Mouse (Mus musculus) liver, embryonic 13.5 days (tissue): Measurements from ENCODE around the gene Zfp462. TPM values are rescaled to one million over a fixed set of nuclear protein-coding genes. Genes with fewer than 3 reads are reported as not detected.

ENCODE experiments used
- ATAC-seq: fragments of 200-750 bp; cut with Nextera tagmentation; 2 replicates; pipeline ENCODE4 v1.8.0; 2017; ENCODE audit warnings: low read depth, mild to moderate bottlenecking, moderate number of reproducible peaks, moderate library complexity
- DNase-seq: peaks from one replicate; pipeline ENCODE4 v3.0.0; 2022
- H3K27ac ChIP-seq: fragments of 300-500 bp; sonication (generic); 2 replicates; pipeline ENCODE4 v1.5.1; 2015; ENCODE audit warnings: moderate library complexity, mild to moderate bottlenecking, inconsistent platforms
- H3K27me3 ChIP-seq: fragments of 300-500 bp; sonication (generic); 2 replicates; pipeline ENCODE4 v1.6.1; 2015; ENCODE audit warnings: mild to moderate bottlenecking, inconsistent platforms
- H3K36me3 ChIP-seq: fragments of 300-500 bp; sonication (generic); 2 replicates; pipeline ENCODE4 v1.6.1; 2015; ENCODE audit warnings: mild to moderate bottlenecking, inconsistent platforms
- H3K4me1 ChIP-seq: fragments of 300-500 bp; sonication (generic); replicated peaks from 2 replicates; pipeline ENCODE4 v1.6.1; 2015; ENCODE audit warnings: inconsistent platforms
- H3K4me2 ChIP-seq: fragments of 300-500 bp; sonication (generic); 2 replicates; pipeline ENCODE4 v1.6.1; 2015; ENCODE audit warnings: inconsistent platforms, mild to moderate bottlenecking, moderate library complexity
- H3K4me3 ChIP-seq: fragments of 300-500 bp; sonication (generic); replicated peaks from 2 replicates; pipeline ENCODE4 v1.5.1; 2015; ENCODE audit warnings: mild to moderate bottlenecking, inconsistent platforms
- H3K9ac ChIP-seq: fragments of 300-500 bp; sonication (generic); 2 replicates; pipeline ENCODE4 v1.6.1; 2015; ENCODE audit warnings: mild to moderate bottlenecking, inconsistent platforms
- H3K9me3 ChIP-seq: fragments of 300-500 bp; sonication (generic); replicated peaks from 2 replicates; pipeline ENCODE4 v1.6.1; 2016; ENCODE audit warnings: inconsistent platforms
- WGBS: fragments of 180-500 bp; shearing (Covaris S2); methylation state at CpG from one replicate; pipeline ENCODE4 v1.1.7; 2015; ENCODE audit not compliant: insufficient replicate concordance; 5-methylcytosine and 5-hydroxymethylcytosine counted together
- polyA plus RNA-seq: library from polyadenylated mRNA; unstranded; fragments of >200 nt; fragmentation: Nextera tagmentation; extraction: Ambion mirVana; gene quantifications from 2 replicates; pipeline ENCODE4 v1.2.1, GENCODE M21; 2015

Zfp462 gene
- polyA plus RNA-seq, 1 experiment from 2014 or later, result 0.14 TPM

DNA sequence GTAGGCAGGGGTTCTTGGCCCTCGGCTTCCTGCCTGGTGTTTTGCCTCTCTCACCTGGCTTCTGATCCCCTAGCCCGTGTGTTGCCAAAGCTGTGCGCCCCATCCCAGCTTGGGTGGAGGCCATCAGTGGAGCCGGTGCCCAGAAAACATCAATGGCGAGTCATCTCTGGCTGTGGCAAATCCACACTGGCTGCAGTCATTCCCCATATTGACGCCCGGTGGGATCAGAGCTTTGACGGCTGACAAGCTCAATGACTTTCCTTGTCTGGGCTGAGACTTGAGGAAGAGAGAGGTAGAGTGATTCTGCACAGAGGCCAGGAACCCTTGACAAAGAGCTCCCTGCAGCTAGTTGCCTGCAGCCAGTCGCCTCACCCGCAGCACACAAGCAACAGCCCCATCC, 107.8 kb downstream of the Zfp462 start:
- Histone ChIP-seq H3K9me3 (no peaks in the 10 kb centered on the region), H3K27me3 (no peaks in the 10 kb centered on the region), H3K4me3 (no peak overlapping the region), H3K36me3 (no peaks in the 10 kb centered on the region), H3K4me1 (no peaks in the 10 kb centered on the region), H3K4me2 (no peak overlapping the region), H3K27ac (no peak overlapping the region), H3K9ac (no peak overlapping the region)
- ATAC-seq (no peak), DNase-seq (no peak)
- WGBS, result 77% methylated on average over 10 of the region's 10 CpGs

DNA sequence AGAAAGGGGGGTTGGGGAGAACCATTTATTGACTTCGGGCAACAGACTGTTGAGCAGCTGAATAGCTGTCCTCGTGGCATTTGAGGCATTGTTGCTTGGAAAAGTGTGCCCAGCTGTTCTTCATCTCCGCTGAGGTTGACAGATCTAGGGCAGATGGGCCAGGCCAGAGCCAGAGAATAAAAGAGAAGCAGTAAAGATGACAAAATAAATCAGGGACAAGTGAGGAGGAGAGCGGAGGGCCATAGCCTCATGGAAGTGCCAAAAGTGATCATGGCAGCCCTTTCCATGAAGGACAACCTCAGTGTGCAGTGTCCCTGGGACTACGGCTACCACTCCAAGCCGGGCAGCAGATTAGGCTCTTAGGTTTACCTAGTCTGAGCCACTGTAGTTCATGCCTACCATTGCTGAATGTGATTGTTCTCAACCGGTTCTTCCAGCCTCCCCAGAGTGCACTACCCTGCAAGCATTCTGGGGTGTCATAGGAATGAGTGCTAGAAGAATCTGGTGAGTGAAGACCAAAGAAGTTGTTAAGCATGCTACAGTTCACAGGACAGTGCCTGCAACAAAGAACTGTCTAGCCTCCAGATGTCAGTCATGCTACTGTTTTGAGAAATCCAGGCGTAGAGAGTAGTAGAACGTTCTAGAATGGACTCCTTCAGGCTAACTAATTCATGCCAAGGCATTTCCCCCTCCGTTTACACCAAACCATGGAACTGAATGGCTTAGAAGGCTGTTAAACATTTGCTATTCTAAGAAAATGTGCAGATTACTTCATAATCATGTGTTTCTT, 113.0 kb downstream of the Zfp462 start:
- no peak for ATAC-seq
- Histone ChIP-seq H3K36me3 (no peaks in the 10 kb centered on the region), H3K9ac (no peak overlapping the region), H3K4me3 (no peak overlapping the region), H3K4me1 (no peaks in the 10 kb centered on the region), H3K9me3 (no peaks in the 10 kb centered on the region), H3K27ac (no peak overlapping the region), H3K4me2 (no peak overlapping the region), H3K27me3 (no peaks in the 10 kb centered on the region)
- 64% methylated on average over 10 of the region's 10 CpGs for WGBS
- no peak for DNase-seq

DNA sequence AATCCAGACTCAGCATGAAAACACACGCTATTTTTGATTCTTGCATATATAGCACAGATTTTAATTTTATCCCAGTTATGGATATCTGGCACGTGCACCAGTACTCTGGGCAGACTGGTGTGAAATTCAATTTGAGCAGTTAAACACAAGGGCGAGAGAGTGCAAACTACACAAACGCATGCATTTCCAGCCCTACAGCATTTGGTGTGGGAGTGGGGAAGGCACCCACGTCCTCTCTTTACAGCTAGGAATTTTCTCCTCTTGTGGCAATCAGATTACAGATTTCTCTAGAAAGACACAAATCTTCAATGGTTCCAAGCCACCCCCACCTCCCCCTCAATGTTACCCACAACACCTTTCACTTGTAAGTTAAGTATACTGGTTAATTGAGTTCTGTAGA, 114.1 kb downstream of the Zfp462 start:
- H3K9ac ChIP-seq, result no peak overlapping the region
- H3K27ac ChIP-seq, result no peak overlapping the region

DNA sequence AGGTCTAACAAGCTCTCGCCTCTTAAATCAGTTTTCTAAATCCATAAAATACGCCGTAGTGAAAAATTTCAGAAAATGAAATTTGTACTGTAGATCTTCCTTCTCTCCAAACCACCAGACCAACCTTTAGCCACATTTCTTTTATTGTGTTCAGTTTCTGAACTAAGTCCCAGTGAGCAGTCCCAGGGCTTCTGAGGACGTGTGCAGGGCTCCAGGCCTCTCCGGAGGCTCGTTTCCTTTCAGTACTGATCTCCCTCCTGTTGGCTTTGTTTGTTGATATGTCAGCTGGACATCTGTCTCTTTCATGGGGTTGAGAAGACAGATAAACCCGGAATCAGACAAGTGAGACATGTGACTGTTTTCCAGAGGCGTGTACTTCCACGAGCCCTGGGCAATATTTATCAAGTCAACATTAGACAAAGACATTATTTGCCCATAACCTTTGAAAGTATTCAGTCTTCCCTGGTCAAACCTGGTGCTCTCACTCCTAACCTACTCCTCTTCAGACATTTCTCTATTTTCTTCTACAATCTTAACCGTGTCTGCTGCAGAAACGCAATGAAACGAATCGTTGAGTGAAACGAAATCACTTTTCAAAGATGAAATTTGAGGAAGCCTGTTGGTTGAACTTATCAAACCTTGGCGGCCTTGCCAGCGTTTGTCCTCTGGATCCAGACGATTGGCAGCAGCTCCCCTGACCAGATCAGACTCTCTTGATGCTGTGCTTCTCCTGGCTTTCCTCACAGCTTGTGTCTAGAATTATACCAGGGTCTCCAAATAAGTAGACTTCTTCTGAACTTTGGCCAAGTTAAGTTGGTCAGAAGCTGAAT, 121.7 kb downstream of the Zfp462 start:
- no peaks in the 10 kb centered on the region for H3K27me3 ChIP-seq
- ATAC-seq, result no peak
- H3K9me3 ChIP-seq, result no peaks in the 10 kb centered on the region
- H3K36me3 ChIP-seq, result no peaks in the 10 kb centered on the region
- H3K9ac ChIP-seq, result no peak overlapping the region
- H3K4me1 ChIP-seq, result no peaks in the 10 kb centered on the region
- H3K4me2 ChIP-seq, result no peak overlapping the region
- WGBS, result 63% methylated on average over 17 of the region's 17 CpGs
- H3K27ac ChIP-seq, result no peak overlapping the region
- DNase-seq, result no peak
- H3K4me3 ChIP-seq, result no peak overlapping the region

More for the DNA sequence above, 114.1 kb downstream of the Zfp462 start:
- WGBS, result 74% methylated on average over 5 of the region's 5 CpGs
- H3K4me1 ChIP-seq, result no peaks in the 10 kb centered on the region
- H3K4me3 ChIP-seq, result no peak overlapping the region
- H3K9me3 ChIP-seq, result no peaks in the 10 kb centered on the region
- ATAC-seq (no peak), DNase-seq (no peak)
- no peaks in the 10 kb centered on the region for H3K36me3 ChIP-seq
- H3K27me3 ChIP-seq, result no peaks in the 10 kb centered on the region
- H3K4me2 ChIP-seq, result no peak overlapping the region

DNA sequence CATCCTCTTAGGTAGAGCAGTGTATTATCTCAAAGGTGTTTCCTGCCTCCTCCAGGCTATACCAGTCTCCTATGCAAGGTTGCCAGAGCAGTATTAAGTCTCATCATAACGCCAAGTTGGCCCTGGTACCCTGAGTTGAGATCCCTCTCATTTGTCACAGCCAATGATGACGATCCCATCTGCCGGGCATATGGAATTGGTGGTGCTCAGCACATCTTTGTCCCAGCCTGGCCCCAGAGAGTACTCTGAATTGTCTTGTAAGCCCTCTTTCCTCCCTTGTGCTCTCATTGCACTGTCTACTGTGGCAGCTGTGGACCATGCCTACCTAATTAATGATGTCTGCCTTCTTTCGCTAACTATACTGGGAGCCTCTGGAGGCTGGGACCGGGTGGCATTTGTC, 126.7 kb downstream of the Zfp462 start:
- Histone ChIP-seq H3K4me2 (no peak overlapping the region), H3K27me3 (no peaks in the 10 kb centered on the region), H3K36me3 (no peaks in the 10 kb centered on the region), H3K4me1 (no peaks in the 10 kb centered on the region), H3K27ac (no peak overlapping the region), H3K9ac (no peak overlapping the region), H3K4me3 (no peak overlapping the region), H3K9me3 (no peaks in the 10 kb centered on the region)
- 76% methylated on average over 5 of the region's 5 CpGs for WGBS
- DNase-seq (no peak), ATAC-seq (no peak)

- DNase-seq (no peak), ATAC-seq (no peak)
- no peak overlapping the region for H3K4me3 ChIP-seq
- H3K4me1 ChIP-seq, result no peaks in the 10 kb centered on the region
- no peak overlapping the region for H3K27ac ChIP-seq
- H3K9me3 ChIP-seq, result no peaks in the 10 kb centered on the region
- WGBS, result 60% methylated on average over 11 of the region's 11 CpGs
- H3K9ac ChIP-seq, result no peak overlapping the region
- H3K36me3 ChIP-seq, result no peaks in the 10 kb centered on the region
- H3K27me3 ChIP-seq, result no peaks in the 10 kb centered on the region
- H3K4me2 ChIP-seq, result no peak overlapping the region
These were observed 132.5 kb downstream of the Zfp462 start for GRCm38 (mm10) chr4:55077133-55077889.

DNA sequence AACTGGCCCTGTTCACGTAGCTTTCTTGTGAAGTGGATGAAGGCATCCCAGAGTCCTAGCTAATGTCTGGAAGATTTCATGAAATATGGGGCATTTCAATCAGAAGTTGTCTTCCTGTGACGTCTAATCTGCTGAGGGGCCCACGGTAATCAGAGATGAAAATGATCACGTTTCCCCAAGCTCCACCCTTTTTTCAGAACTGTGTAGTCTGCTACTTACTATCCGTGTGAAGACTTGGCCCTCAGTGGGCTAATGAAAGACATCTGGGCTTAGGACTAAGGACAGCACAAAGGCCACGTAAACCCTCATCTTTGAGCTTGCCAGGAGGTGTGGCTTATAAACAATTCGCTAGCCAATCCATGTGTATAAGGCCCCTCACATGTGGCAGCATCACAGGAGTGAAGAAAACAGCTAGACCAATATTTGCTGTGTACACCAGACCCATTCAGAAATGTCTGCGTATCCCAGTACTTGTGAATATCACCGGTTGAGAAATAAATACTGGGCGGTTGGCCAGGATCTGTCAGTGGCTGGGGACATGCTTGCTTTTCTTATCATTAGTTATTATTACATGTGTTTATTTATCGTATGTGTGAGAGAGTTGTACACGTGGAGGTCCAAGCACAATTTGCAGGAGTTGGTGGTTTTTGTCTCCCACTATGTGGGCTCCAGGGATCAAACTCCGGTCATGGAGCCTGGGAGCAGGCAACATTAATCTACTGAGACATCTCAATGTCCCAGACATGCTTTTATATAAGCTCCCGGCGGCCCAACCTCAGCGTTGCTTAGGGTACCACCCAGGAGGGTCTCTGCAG, 133.3 kb downstream of the Zfp462 start:
- Histone ChIP-seq H3K36me3 (no peaks in the 10 kb centered on the region), H3K27me3 (no peaks in the 10 kb centered on the region), H3K9me3 (no peaks in the 10 kb centered on the region), H3K9ac (no peak overlapping the region), H3K27ac (no peak overlapping the region), H3K4me2 (no peak overlapping the region), H3K4me1 (no peaks in the 10 kb centered on the region), H3K4me3 (no peak overlapping the region)
- DNase-seq, result no peak
- 70% methylated on average over 16 of the region's 16 CpGs for WGBS
- no peak for ATAC-seq

- H3K27me3 ChIP-seq, result no peaks in the 10 kb centered on the region
- H3K36me3 ChIP-seq, result no peaks in the 10 kb centered on the region
- H3K27ac ChIP-seq, result no peak overlapping the region
- no peak overlapping the region for H3K4me2 ChIP-seq
- no peak for ATAC-seq
- DNase-seq, result no peak
- no peak overlapping the region for H3K9ac ChIP-seq
- H3K9me3 ChIP-seq, result no peaks in the 10 kb centered on the region
- 74% methylated on average over 9 of the region's 9 CpGs for WGBS
- H3K4me3 ChIP-seq, result no peak overlapping the region
- no peaks in the 10 kb centered on the region for H3K4me1 ChIP-seq
These were observed 134.2 kb downstream of the Zfp462 start for GRCm38 (mm10) chr4:55079056-55079455.

- DNase-seq (no peak), ATAC-seq (no peak)
- H3K4me3 ChIP-seq, result no peak overlapping the region
- 62% methylated on average over 6 of the region's 6 CpGs for WGBS
- H3K27me3 ChIP-seq, result no peaks in the 10 kb centered on the region
- H3K9ac ChIP-seq, result no peak overlapping the region
- no peaks in the 10 kb centered on the region for H3K36me3 ChIP-seq
- no peak overlapping the region for H3K27ac ChIP-seq
- H3K4me1 ChIP-seq, result no peaks in the 10 kb centered on the region
- H3K4me2 ChIP-seq, result no peak overlapping the region
- H3K9me3 ChIP-seq, result no peaks in the 10 kb centered on the region
These were observed 139.3 kb downstream of the Zfp462 start for GRCm38 (mm10) chr4:55084080-55084688.

- H3K27me3 ChIP-seq, result no peaks in the 10 kb centered on the region
- no peaks in the 10 kb centered on the region for H3K4me1 ChIP-seq
- no peak overlapping the region for H3K4me3 ChIP-seq
- WGBS, result 62% methylated on average over 3 of the region's 3 CpGs
- H3K4me2 ChIP-seq, result no peak overlapping the region
- H3K9me3 ChIP-seq, result no peaks in the 10 kb centered on the region
- no peak overlapping the region for H3K9ac ChIP-seq
- DNase-seq (no peak), ATAC-seq (no peak)
- no peaks in the 10 kb centered on the region for H3K36me3 ChIP-seq
- H3K27ac ChIP-seq, result no peak overlapping the region
These were observed 143.3 kb downstream of the Zfp462 start for GRCm38 (mm10) chr4:55088153-55088552.
